Mouse (Mus musculus) adrenal gland, postnatal 25 days (tissue): Measurements from ENCODE around the gene Pqlc2. TPM values are rescaled to one million over a fixed set of nuclear protein-coding genes. Genes with fewer than 3 reads are reported as not detected.

ENCODE experiments used
- DNase-seq: peaks from one replicate; pipeline ENCODE4 v3.0.0; 2021; ENCODE audit warnings: mixed read lengths
- long read RNA-seq: library from polyadenylated mRNA; stranded (forward); transcript quantifications from one replicate; pipeline ENCODE4 v2.0.0, GENCODE M21; 2021
- total RNA-seq: library from RNA; stranded (reverse); gene quantifications from 2 replicates; pipeline ENCODE4 v1.2.3, GENCODE M21; 2021

Gene Pqlc2
- 9.9 and 13.3 TPM in 2 replicates for total RNA-seq
- long read RNA-seq, transcript Pqlc2-201 (9 exons, 1,532 nt) = major isoform, 14 of 20 reads
- long read RNA-seq, partial matches to known transcripts = 2 of 20 reads
- long read RNA-seq, other reads (novel, unspliced or antisense) = 2 of 20 reads

DNA sequence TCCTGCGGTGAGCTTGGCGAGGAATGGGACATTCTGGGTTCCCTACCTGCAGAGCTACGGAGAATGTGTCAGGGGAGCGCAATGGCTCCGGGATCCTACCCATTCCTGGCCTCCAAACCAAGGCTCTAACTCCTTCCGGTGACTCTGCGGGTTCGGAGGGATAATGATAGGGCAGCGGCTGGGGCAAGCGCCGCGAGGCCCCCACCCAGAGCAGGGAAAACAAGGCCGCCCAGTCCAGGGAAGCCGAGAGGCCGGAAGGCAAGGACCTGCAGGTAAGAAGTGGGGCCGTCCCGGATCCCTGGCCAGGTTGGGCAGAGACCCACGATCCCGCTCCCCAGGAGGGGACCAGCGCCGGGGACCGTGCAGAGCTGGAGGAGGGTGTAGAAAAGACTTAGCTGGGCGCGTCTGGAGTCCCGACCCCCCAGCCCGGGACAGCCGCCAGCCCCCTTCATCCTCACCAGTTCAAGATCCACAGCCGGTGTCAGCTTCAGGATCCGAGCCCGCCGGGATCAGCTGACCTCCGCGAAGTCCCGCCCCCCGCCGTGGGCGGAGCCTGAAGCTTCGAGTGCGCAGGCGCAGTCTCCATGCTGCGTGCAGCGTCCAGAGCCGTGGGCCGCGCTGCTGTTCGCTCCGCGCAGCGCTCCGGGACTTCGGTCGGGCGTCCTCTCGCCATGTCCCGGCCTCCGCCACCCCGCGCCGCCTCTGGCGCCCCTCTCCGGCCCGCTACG lies at the start of gene Pqlc2, which contains the start of gene Akr7a5:
Gene Pqlc2 (minus strand): TSS at position 538 of the 728 bp plus-strand sequence.
Gene Akr7a5 (plus strand): TSS at position 574 of the 728 bp plus-strand sequence.
- peak; percentile 99 for DNase-seq

DNA sequence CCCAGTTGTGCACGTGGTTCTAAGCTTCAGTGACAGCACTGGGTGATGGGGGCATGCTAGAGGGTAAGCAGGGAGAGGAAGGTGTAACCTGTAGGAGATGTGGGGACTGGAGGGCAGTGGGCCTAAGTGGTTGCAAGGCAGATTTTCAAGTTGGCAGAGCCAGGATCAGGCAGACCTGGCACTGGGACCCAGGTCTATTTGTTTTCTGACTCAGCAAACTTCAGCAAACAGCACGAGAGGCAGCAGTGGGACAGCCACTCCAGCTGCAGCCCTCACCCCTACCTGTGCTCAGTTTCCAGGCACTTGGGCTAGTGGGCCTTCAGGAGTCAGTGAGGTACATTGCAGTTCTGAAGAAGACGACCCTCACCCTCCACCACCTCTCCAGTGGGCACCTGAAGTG lies 46.7 kb upstream of the Pqlc2 start:
- DNase-seq = no peak

DNA sequence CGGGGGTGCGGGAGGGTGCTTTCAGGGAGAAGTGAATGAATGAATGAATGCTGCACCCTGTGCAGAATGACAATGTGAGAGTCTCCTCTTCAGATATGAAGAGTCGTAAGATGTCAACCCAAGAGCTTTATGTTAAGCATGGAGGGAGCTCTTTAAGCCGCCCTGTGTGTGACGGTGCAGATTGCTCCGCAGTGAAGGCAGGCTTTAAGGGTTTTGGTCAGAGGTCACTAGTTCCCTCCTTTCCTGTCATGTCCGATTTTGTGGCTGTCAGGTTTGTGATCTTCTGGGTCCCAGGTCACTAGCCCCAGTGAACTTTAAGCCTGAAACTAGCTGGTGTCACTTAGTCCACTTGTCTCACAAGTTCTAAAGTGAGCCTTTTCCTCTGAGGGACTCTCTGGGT lies 42.3 kb upstream of the Pqlc2 start:
- no peak for DNase-seq

DNA sequence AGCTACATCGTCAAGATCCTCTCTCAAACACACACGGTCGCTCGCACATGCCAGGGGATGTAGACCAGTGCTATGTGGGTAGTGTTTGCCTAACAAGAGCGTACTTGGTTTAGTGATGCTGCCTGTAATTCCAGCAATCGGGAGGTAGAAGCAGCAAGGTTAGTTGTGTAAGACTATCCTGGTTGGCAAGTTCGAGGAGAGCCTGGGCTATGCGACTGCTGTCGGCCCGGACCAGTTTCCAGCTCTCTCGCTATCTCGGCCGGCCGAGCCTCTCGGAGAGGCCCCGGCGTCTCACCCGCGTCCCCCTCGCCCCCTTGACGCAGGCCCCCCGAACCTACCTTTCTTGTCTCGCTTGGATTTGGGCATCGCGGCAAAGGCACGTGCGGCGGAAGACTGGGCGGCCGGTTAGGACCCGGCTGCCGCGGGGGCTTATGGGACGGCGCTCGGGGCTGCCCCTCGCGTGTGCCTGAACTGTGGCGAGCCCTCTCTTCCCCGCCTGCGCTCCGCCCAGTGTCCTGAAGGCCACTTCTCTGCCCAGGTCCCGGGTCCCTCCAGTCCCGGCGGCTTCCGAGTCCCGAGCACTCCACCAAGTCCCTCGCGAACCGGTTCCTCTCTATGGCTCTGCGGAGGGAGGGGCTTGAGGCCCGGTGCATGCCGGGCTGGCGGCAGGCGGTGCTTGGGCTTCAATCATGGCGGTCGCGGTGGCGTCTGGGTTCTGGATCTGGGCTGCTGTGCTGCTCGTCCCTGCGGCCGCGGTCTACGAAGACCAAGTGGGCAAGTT lies 41.6 kb upstream of the Pqlc2 start, which contains the start of the genes Mrto4, Emc1 and Ubr4:
Gene Mrto4 (minus strand): TSS at position 646 of the 781 bp plus-strand sequence.
Gene Emc1 (plus strand): TSS at position 657 of the 781 bp plus-strand sequence.
Gene Ubr4 (plus strand): TSS at position 679 of the 781 bp plus-strand sequence.
- peak; percentile 86 for DNase-seq

DNA sequence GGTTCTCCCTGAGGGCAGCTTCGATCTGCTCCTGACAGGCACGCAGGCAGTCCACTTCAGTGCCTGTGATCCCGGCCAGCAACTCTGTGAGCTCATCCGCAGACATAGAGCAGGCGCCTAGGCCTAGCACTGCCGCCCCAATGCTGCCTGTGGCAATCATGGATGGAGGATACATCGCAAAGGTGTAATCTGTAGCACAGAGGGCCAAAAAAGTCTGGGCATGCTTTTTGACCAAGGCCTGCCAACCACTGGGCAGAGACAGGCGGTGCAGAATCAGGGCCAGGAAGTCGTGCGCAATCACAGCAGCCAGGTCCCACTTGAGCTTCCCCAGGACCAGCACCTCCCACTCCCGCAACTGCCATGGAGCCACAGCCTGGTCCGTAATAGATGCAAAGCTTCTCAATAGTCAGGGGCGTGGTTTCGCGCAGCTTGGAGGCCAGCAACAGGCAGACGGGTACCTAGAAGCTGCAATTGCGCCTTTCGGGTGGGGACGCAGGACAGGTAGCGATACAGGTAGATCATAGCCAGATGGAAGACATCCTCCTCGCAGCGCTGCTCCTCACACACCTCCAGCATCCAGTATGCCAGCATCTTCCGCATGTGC lies 35.0 kb upstream of the Pqlc2 start:
- no peak for DNase-seq

DNA sequence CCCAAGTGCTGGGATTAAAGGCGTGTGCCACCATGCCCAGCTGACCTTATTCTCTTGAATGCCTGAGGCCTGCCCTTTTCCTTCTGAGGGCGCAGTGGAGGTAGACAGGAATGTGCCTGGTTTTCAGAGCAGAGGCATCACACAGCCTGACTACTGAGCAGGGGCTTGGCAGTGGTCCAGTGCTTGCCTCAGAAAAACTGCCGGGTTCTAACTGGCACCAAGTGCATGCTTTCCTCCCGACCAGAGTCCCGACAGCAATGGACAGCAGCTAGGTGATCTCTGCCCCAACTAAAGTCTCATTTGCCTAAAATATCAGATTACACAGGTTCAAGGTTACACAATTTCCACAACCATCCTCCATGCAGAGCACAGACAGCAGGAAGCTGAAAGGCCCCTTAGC lies 33.2 kb upstream of the Pqlc2 start:
- DNase-seq = peak; percentile 65

DNA sequence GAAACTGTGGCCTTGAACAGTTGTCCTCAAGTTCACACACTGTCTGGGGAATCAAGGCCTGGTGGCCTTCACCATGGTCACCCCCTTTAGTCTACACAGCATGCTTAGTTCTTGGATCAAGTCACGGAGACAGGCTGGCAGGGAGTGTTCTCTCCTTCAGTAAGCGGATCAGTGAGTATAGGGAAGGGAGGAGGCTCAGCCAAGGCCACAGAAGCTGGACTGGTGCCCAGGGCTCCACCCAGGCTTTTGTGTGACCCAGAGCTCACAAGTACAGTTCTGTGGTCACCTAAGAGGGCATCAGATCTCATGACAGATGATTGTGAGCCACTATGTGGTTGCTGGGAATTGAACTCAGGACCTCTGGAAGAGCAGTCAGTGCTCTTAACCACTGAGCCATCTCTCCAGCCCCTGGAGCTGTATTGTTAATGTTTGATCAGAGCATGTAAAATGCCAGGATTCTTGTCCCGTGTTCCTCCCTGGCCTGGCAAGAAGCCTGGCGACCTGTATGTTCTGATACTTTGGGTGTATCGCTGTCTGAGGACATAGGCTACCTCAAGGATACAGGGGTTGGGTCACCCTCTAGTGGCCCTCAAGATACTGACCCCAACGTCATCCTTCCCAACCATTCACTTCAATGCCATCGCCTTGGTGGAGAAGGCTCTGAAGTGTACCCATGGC lies 31.2 kb upstream of the Pqlc2 start:
- DNase-seq = peak; percentile 83

DNA sequence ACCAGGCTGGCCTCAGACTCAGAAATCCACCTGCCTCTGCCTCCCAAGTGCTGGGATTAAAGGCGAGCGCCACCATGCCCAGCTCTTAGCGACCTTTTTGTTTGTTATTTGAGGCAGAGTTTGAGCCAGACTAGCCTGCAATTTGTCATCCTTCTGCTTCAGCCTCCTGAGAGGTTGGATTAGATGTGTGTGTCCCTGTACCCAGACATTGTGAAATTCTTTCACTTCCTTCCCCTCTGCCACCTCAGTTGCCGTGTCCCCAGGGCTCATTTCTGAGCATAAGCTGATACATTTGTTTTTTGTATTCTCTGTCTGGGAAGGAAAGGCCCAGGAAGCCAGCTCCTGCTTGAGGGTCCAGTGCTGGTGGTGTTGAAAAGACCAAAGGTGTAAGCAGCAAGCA lies 30.3 kb upstream of the Pqlc2 start:
- no peak for DNase-seq

DNA sequence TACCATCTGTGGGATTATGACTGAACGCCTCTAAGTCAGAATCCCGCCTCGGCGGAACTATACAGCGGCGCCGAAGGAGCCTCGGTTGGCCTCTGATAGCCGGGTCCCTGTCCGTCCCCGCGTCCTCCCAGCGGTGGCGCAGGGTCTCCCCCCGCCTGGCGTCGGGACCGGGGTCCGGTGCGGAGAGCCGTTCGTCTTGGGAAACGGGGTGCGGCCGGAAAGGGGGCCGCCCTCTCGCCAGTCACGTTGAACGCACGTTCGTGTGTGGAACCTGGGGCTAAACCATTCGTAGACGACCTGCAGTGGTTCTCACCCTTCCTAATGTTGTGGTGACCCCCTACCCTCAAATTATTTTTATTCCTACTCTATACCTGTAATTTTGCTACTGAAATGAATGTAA lies 27.6 kb upstream of the Pqlc2 start:
- DNase-seq = no peak

DNA sequence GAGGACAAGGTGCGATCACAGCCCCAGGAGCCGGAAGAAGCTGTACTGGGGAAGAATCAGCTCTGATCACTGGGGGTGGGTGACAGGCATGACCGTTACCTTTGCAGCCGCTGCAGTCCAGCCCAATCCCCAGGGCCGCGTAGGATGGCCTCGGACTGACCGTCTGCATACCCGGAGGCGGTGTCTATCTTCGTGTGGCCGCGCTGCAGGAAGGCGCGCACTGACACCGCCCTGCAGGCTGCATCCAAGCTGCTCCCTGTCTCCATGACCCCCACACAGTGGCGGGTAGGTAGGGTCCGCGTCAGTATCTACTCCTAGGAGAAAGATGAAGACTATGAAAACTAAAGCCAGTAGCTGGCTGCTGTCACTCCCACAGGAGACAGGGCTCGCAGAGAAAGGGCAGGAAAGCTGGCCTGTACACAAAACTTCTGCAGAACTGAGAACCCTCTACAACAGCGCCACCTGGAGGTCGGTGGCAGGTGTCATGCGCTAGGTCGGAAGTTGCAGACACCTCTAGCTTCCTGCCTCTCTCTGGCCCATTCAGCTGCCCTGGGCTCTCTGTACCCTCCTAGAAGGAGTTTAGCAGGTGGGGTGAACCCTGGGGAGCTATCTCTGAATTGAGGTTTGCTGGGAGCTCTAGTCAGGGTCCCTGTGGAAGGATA lies 26.4 kb upstream of the Pqlc2 start:
- DNase-seq = peak; percentile 88

DNA sequence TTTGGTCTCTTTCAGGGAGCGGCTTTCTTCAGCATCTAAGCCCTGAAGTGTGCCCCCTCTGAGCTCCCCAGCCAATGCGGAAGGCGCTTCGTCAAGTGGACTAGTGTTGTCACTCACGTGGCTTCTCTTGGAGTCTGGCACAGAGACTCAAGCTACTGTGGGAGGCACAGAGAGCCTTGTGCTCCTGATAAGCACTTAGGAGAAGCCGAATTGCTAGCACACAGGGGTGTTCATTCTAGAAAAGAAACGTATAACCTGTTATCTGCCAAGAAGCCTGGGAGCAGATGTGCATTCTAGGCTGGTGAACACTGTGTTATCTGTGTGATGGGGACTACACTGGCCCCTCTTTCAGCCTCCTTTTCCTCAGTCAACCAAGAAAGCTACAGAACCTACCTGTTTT lies 25.0 kb upstream of the Pqlc2 start:
- DNase-seq = no peak

DNA sequence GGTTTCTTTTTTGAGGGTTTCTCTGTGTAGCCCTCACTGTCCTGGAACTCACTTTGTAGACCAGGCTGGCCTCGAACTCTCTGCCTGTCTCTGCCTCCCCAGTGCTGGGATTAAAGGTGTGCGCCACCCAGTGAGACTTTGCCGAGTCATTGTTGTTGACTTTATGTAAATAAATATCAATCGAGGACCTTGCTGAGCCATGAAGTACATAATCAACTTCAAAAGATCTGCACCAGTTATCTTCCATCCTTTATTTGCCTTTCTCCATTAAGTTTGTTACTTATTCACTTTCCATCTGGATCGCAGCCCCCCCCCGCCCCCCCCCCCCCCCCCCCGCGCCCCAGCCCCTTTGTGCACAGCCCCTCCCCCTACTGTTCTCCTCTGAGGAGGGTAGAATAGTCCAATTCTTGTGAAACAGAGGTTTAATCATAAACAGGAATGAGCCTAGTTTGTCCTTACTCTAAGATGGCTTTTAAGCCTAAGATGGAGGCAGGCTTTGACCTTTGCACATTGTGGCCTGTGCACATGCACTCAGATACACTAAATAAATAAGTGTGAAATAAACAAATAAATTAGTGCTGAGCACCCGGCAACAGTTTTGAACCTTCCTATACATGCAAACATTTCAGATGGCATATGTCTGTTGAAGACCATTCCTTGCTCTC lies 24.3 kb upstream of the Pqlc2 start:
- no peak for DNase-seq

DNA sequence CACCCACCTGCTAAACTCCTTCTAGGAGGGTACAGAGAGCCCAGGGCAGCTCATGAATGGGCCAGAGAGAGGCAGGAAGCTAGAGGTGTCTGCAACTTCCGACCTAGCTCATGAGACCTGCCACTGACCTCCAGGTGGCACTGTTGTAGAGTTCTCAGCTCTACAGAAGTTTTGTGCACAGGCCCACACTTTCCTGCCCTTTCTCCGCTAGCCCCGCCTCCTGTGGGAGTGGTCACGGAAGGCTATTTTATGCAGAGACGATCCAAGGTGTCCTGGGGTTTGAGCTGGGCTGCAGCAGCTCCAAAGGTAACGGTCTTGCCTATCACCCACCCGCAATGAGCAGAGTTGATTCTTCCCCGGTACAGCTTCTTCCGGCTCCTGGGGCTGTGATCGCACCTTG lies 20.1 kb upstream of the Pqlc2 start:
- peak; percentile 78 for DNase-seq

DNA sequence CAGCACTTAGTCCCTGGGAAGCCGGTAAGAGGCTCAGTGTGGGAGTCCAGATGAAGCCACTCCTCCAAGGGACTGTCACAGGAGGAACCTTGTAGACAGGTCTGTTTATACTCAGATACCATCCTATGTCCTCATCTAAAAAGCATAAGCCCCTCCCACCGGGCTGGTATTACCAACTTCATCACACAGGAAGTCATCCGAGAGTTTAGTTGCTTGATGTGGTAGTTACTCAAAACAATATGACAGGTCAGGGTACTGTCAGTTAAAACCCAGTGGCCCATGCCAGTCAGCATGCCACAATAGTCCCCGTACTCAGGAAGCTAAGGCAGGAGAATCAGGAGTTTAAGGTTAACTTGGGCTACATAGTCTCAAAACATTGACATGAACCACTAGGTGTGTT lies 9.2 kb upstream of the Pqlc2 start:
- no peak for DNase-seq

DNA sequence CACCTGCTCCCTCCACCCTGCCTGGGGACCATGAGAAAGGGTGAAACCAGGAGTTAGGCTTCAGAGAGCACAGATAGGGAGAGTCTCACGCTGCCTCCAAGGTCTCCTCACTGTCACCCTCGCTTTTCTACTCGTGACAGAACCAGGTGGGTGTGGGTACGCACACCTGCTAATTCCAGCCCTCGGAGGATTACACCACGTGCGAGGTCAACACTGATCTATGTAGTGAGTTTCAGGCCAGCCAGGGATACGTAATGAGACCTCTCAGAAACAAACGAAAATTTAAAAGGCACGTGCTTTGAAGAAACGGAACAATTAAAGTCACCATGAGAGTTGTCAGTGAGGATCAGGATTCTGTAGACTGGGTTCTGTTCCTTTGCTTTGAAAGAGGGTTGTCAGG lies 7.9 kb upstream of the Pqlc2 start:
- no peak for DNase-seq

DNA sequence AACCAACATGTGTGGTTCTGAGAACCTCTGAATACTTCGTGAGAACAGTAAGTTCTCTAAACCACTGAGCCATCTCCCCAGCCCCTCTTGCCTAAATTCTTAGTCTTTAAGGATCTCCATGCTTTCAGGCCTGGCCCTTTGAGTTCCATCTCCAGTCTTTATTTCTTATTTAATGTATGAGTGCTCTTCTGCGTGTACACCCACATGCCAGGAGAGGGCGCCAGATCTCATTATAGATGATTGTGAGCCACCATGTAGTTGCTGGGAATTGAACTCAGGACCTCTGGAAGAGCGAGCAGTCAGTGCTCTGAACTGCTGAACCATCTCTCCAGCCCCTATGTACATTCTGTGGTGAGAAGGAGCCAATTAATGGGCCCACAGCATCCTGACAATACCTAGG lies 2.1 kb upstream of the Pqlc2 start:
- no peak for DNase-seq

DNA sequence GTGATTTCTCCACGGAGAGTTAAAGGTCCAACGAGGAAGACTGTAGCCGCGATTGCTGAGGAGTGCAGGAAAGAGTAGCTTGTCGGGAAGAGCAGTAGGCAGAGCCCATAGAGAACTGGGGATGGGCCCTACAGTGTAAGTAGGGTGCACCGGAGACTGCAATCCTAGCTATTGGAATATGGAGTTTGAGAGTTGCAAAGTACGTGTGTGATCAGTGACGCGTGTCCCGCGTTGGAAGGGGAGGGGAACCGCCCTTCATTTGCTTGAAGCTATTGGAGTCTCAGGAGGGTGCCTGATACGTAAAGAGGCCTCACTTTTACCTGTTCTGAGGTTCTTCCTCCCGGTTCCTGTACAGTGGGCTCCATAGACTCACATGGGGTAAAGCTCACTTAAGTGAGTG lies 1.2 kb upstream of the Pqlc2 start:
- no peak for DNase-seq

DNA sequence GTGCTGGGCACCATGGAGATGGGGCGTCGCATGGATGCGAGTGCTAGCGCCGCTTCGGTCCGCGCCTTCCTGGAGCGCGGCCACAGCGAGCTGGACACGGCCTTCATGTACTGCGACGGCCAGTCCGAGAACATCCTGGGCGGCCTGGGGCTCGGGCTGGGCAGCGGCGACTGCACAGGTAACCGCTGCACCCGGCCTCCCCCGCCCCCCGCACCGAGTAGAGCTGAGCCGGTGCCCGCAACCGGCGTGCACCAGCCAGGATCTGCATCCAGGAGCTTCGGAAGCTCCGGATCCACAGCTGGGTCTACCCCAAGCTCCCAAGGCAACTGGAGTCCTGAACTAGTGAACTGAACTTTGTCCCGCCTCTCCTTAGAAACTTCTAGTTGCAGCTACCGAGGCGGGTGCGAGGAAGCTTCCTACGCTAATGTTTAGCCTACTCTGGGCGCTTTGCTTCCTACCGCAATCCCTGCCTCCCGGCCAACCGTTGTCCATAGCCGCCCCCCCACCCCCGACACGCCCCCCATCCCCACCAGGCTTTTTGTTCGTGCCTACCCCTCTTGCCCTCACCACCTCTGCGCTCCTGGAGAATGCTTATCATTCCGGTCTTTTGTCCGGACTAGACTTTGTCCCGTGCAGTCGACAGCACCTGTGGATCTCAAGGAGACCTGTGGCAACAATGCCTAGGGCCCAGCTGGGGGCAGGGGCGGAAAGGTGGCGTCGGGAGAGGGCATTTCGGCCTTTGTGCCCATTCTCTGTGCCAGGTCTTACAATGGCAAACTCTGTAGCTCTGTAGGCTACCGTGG lies 592 bp upstream of the Pqlc2 start:
- no peak for DNase-seq

DNA sequence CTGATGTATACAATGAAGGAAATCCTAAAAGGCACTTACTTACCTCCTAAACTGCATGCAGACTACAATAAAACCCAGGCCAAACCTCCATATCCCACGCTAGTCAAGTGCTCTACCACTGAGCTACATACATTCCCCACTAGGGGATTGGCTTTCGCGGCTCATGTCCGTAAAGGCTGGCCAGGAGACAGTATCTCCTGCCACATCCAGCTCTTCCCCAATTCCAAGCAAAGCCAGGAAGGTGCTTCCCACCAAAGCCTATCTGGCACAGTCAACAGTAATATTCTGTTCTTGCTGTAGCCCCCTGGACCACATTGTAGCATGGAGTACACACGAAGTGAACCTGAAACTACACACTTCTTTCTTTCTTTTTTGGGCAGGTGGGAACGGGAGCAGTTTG lies 857 bp downstream of the Pqlc2 start:
- no peak for DNase-seq

DNA sequence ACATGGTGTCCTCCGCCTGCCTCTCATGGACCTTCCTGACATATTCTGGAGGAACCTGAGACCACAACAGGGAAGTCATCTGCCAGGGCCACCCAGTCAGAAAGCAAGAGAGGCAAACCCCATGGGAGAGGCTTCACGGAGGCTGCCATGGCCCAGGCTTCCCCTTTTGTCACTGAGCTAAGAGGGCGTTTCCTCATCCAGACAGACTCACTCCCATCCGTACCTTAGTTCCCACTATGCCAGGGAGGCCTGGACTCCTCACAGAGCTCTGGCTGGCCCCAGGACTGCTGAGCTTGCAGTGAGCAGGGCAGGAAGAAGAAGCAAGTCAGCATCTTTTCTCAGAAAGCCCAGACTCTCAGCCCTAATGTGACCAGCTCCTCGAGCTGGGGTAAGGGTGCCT lies 2.6 kb downstream of the Pqlc2 start:
- DNase-seq = no peak
